Mouse (Mus musculus): ENCODE results near the gene 1700016K19Rik. TPM values are rescaled to one million over a fixed set of nuclear protein-coding genes. Genes with fewer than 3 reads are reported as not detected.
A peak's percentile ranks its signal among the peaks of the same experiment; 100 is the strongest.
"Not testable (repeated sequence)": the region's sequence is repeated elsewhere in the genome, so short reads cannot be mapped to it uniquely, and the experiment has no call there.

1700016K19Rik gene
- total and polyA plus RNA-seq, 3 experiments: not detected

DNA sequence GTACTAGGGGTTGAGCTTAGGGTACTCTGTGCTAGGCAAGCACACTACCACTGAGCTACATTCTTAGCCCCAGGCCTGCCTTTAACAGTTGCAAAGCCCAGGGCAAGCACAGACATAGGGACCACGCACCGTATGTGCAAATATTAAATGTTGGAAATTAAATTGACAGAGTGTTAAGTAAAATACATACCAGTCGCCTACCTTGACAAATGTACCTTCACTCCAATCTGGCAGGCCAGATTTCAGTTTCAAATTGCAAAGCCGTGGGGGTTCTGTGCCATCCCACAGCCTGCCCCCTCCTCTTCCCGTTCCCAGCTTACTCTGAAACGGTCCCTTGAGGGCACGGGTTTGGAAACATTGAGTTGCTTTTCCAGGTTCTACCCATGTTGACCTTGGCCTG is 13.8 kb upstream of the 1700016K19Rik start:
- no peak for DNase-seq

GRCm38 (mm10) chr11:75990965-75991835 is 8.5 kb upstream of the 1700016K19Rik start:
- no peak for DNase-seq

DNA sequence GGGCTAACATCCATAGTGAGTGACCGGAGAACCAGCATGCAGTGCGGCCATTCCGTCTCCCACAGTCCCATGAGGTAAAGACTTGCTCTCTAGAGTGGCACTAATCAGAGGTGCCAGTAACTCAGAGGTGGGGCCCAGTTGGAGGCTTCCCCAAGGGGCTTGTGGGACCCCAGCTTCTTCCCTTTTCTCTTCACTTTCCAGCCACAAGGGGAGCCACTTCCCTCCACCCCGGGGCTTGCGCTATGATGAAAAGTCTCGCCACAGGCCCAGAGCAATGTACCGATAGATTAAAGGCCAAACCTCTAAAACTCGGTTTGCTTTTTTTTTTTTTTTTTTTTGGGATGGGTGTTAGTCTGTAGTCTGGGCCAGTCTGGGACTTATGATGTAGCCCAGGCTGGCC is 7.8 kb upstream of the 1700016K19Rik start:
- DNase-seq: no peak

GRCm38 (mm10) chr11:75992481-75992880 is 7.2 kb upstream of the 1700016K19Rik start:
- DNase-seq: no peak

- peak; percentile 10 for DNase-seq
These were observed 5.4 kb upstream of the 1700016K19Rik start for GRCm38 (mm10) chr11:75994357-75994756.

DNA sequence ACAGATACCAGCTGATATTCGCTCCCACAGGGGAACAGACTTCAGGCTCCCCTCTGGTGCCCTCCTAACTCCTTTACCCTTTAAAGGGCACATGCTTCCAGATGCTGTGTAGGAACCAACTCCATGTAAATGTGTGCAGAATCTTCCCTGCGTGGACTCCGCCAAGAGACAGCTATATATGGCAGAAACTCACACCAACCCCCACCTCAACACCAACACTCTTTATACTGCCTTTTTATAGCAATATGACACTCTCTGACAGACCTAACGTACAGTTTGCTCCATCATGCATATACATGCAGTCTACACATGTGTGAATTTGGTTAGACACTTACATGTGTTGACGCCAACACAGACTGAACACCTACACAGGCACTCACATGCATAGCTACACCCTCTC is 989 bp downstream of the 1700016K19Rik start:
- DNase-seq: no peak

- no peak for DNase-seq
These were observed 1.6 kb downstream of the 1700016K19Rik start for GRCm38 (mm10) chr11:76001237-76001878.

DNA sequence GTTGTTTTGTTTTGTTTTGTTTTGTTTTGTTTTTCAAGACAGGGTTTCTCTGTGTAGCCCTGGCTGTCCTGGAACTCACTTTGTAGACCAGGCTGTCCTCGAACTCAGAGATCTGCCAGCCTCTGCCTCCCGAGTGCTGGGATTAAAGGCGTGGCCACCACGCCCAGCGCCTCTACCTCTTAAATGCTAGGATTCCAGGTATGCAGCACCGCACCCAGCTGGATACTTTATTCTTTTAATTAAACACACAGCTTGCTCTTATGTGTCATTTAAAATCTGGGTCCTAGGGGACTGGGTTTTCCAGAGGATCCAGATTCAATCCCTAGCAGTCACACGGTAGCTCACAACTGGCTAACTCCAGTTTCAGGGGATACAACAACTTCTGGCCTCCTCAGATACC is 4.6 kb downstream of the 1700016K19Rik start:
- DNase-seq: not testable (repeated sequence)

GRCm38 (mm10) chr11:76008162-76008561 is 8.4 kb downstream of the 1700016K19Rik start:
- DNase-seq: no peak

DNA sequence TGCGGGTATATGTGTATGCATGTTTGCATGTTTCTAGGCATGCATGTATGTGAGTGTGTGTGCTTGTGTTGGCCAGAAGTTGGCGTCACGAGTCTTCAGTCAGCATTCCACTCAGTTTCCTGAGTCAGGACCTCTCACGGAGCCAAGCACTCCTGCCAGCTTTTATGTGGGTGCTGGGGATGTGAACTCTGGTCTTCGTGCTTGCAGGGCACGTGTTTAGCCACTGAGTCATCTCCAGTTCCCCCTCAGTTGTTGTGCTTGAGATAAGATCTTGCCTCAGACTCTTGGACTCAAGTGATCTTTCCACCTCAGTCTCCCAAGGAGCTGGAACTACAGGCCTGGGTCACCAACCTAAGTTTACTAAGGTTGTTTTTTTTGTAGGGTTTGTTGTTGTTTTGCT is 9.4 kb downstream of the 1700016K19Rik start:
- DNase-seq: no peak

- no peak for DNase-seq
These were observed 11.3 kb downstream of the 1700016K19Rik start for GRCm38 (mm10) chr11:76010838-76011624.

DNA sequence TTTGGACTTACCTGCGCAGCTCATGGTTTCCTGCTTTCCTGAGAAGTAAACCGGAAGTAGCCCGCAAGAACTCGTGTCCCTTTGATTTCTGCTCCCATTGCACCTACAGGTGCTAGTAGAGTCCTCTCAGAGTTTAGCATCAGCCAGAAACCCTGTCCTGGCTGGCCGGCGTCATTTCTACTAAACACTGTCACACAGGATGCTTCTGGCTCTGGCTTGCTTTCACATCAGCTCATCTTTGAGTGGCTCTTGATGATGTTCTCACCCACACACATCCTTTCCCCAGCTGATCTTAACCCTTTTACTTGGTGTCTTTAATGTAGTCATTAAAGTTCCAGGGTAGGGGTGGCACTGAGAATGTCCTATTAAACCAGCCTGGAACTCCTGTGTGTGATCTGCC is 15.5 kb downstream of the 1700016K19Rik start:
- DNase-seq: no peak

DNA sequence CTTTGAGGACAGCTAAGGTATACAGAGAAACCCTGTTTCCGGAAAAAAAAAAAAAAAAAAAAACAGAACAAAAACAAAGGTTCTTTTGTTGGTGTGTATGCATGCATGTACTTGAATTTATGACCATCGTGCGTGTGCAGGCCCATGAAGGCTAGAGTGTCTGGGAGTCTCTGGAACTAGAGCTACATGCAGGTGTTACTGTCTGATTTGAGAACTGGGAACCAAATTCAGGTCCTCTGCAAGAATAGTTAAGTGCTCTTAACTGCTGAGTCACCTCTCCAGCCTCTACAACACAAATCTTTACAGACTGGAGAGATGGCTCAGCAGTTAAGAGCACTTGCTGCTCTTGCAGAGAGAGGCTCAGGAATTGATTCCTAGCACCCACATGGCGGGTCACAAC is 16.1 kb downstream of the 1700016K19Rik start:
- no peak for DNase-seq

DNA sequence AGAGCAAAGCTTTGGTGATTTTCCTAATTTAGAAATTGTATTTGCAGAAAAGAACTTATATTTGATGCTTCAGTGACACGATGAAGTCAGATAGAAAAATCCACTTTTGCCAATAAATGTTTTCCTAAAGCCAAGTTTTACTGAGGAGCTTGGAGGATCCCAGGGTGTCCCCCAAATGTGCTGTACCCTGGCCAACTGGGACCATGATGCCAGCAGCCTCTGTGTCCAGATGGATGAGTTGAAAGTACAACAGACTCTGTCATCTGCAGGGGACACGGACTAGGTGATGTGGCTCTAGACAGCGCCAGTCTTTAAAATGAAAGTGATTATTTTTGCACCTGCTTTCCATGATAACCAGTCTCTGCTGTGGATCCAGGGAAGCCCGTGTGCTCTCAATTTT is 20.2 kb downstream of the 1700016K19Rik start:
- no peak for DNase-seq

DNA sequence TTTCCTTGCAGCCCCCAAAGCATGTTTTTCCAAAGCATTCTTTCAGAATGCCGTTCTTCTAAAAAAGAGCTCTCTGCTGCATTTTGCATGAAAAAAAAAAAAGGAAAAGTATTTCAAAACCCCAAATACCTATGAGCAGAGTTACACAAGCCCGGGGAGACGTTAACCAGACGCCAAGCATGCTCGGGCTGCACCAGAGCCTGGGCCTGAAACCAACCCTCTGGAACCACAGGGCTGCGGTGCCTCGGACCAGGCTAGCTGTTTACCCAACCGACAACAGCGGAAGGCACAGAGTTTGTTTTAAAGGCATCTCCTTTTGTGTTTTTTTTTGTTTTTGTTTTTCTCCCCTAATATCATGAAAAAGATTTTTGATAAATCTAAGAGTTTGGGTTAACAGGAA is 21.2 kb downstream of the 1700016K19Rik start:
- no peak for DNase-seq

GRCm38 (mm10) chr11:76025080-76025583 is 25.4 kb downstream of the 1700016K19Rik start:
- no peak for DNase-seq

DNA sequence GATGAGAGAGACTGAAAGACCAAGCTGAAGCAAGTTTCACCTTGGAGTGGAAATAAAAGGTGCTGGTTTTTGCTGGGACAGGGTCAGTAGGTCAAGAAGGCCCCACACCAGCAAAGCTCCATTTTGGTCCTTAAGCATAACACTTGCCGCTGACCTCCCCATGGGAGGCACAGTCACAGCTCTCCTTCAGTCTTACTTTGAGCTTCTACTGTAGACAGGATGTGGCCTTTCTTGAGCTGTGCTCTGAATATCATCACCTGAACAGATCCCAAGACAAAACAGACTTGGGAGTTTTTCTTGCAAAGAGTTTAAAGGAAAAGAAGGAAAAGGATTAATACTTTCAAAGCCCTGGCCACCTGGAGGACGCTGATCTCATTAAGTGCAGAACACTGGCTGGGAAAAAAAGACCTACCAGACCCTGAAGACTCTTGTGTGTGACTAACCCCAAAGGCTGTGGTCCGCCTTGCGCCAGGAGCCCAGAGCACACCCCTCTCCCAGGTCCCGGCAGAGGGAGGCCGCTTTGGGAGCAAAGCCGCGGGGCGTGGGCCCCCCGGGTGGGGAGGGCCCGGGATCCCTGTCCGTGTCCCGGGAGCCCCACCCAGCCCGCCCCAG is 26.9 kb downstream of the 1700016K19Rik start:
- DNase-seq: no peak

- DNase-seq: peak; percentile 96
These were observed 27.7 kb downstream of the 1700016K19Rik start, which contains the start of gene Rflnb for GRCm38 (mm10) chr11:76027139-76028071. Rflnb (minus strand) TSS chr11:76027782.

DNA sequence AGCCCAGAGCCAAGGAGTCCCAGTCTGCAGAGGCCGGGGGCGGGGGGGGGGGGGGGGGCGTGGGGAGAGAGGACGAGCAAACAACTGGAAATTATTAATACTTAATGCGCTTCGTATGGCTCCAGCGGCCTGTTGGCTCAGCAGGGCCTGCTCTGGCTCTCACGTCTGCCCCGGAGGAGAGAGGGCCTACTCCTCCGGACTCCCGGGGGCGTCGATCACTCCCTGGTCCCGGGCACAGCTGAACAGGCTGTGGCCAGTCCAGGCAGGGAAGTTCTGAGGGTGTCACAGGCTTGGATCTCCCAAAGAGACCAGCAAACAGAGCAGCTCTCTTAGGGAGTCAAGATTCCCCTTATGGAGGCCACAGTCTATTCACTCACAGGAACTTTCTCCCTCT is 28.4 kb downstream of the 1700016K19Rik start:
- DNase-seq: no peak

DNA sequence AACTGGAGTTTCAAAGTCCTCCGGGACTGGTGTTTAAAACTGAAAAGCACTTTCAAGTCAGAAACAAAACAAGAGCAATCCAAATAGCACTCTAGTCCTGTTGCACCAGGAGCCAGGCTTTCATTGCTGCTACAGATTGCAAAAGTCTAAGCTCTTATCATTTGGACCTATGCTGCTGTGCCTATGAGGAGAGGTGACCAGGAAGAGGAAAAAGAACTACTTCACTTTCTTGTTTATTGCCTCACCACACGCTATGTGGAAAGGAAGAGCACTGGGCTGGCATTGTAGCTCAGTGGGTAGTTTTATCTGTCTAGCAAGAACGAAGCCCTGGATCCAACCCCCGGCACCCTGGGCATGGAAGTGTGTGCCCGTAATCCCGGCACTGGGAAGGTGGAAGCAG is 33.6 kb downstream of the 1700016K19Rik start:
- no peak for DNase-seq

- DNase-seq: no peak
These were observed 34.1 kb downstream of the 1700016K19Rik start for GRCm38 (mm10) chr11:76033836-76034235.

All from adrenal gland, adult 2 months (tissue).